Mouse (Mus musculus) heart, embryonic 10.5 days (tissue): Measurements from ENCODE around the gene Bicral. TPM values are rescaled to one million over a fixed set of nuclear protein-coding genes. Genes with fewer than 3 reads are reported as not detected.
"Not testable (repeated sequence)": the region's sequence is repeated elsewhere in the genome, so short reads cannot be mapped to it uniquely, and the experiment has no call there.

Source experiments
- DNase-seq: peaks from one replicate; pipeline ENCODE4 v3.0.0-alpha.2; 2017; ENCODE audit warnings: low spot score
- H3K27ac ChIP-seq: fragments of 300-500 bp; sonication (generic); 2 replicates; pipeline ENCODE4 v1.5.1; 2016; ENCODE audit warnings: mild to moderate bottlenecking
- H3K27me3 ChIP-seq: fragments of 300-500 bp; sonication (generic); 2 replicates; pipeline ENCODE4 v1.6.1; 2016; ENCODE audit warnings: mild to moderate bottlenecking; ENCODE audit not compliant: poor library complexity, insufficient read depth, severe bottlenecking
- H3K36me3 ChIP-seq: fragments of 300-500 bp; sonication (generic); 2 replicates; pipeline ENCODE4 v1.6.1; 2016; ENCODE audit warnings: mild to moderate bottlenecking, moderate library complexity
- H3K4me1 ChIP-seq: fragments of 300-500 bp; sonication (generic); 2 replicates; pipeline ENCODE4 v1.6.1; 2016; ENCODE audit warnings: mild to moderate bottlenecking
- H3K4me3 ChIP-seq: fragments of 300-500 bp; sonication (generic); 2 replicates; pipeline ENCODE4 v1.5.1; 2016; ENCODE audit warnings: mild to moderate bottlenecking, moderate library complexity
- H3K9me3 ChIP-seq: fragments of 300-500 bp; sonication (generic); 2 replicates; pipeline ENCODE4 v1.6.1; 2016; ENCODE audit warnings: mild to moderate bottlenecking, moderate library complexity
- WGBS: fragments of 180-500 bp; shearing (Covaris S2); methylation state at CpG from one replicate; pipeline ENCODE4 v1.1.7; 2016; 5-methylcytosine and 5-hydroxymethylcytosine counted together
- polyA plus RNA-seq: library from polyadenylated mRNA; unstranded; fragments of >200 nt; fragmentation: Nextera tagmentation; extraction: Ambion mirVana; gene quantifications from 2 replicates; pipeline ENCODE4 v1.2.1, GENCODE M21; 2016

Bicral gene
- polyA plus RNA-seq, 1 experiment from 2014 or later: 3.3 TPM

DNA sequence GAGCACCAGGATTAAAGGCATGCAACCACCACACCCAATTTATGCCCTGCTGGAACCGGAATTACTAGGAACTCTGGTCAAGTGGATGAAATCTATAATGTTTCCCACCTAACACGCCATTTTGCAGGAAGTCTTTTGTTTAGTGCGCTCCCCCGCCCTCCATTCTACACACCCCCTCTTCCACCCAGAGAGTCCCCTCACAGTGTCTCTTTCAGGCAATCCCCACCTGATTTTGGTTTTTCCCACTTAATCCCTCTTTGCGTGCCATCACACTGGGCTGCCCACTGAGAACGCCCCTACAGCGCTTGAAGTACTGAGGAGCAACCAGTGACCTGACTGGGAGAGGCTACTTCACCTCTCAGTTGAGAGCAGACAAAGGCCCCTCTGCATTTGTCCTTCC lies 11.1 kb downstream of the Bicral start:
- Histone ChIP-seq H3K4me3 (no peak overlapping the region), H3K27ac (no peak overlapping the region), H3K9me3 (no peaks in the 10 kb centered on the region), H3K36me3 (peaks cover 3% of the 10 kb centered on the region; the same call in 1 of the 2 replicates), H3K27me3 (no peaks in the 10 kb centered on the region), H3K4me1 (peaks cover 11% of the 10 kb centered on the region; the same call in 1 of the 2 replicates)
- 93% methylated on average over 7 of the region's 7 CpGs for WGBS
- DNase-seq: no peak

DNA sequence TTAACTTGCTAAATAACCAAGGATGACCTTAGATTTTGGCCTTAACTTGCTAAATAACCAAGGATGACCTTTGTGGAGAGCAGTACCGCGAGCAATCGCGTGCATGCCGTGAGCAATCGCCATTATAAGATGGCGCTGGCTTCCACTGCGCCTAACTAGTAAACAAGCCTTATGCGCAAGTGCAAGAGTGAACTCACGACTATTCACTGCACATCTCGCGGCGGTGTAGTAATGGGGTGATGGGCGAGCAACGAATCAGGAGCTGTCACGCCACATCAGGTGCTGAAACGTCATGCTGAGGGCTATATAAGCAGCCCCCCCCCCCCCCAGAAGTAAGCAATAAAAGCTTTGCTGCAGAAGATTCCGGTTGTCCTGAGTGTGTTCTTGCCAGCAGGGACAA lies 11.7 kb downstream of the Bicral start:
- not testable (repeated sequence) for H3K27me3 ChIP-seq, H3K4me3 ChIP-seq, H3K36me3 ChIP-seq, H3K9me3 ChIP-seq, DNase-seq, H3K27ac ChIP-seq
- peaks cover 11% of the 10 kb centered on the region; the same call in 1 of the 2 replicates for H3K4me1 ChIP-seq
- 93% methylated on average over 18 of the region's 18 CpGs for WGBS

DNA sequence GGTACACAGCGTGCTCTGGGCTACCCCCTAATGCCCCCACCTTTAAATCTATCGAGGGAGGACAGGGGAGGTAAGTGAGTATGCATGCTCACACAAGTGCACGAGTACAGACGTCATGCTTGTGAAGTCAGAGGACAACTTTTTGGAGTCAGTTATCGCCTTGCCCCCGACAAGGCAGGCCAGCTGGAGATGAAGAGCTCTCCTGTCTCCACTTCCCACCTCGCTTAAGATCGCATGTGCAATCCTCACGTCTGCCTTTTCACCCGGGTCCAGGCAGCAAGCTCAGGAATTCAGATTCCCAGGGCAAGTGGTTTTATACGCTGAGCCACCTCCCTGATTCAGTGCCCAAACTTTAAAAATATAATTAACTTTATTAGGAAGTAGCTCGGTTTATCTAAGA lies 13.0 kb downstream of the Bicral start:
- no peak overlapping the region for H3K27ac ChIP-seq
- WGBS: 74% methylated on average over 12 of the region's 12 CpGs
- peaks cover 11% of the 10 kb centered on the region; the same call in 1 of the 2 replicates for H3K4me1 ChIP-seq
- H3K4me3 ChIP-seq: no peak overlapping the region
- H3K9me3 ChIP-seq: no peaks in the 10 kb centered on the region
- DNase-seq: no peak
- 0 out of 2 replicates have a peak, but pooled peaks cover 3% of the 10 kb centered on the region for H3K36me3 ChIP-seq
- no peaks in the 10 kb centered on the region for H3K27me3 ChIP-seq

DNA sequence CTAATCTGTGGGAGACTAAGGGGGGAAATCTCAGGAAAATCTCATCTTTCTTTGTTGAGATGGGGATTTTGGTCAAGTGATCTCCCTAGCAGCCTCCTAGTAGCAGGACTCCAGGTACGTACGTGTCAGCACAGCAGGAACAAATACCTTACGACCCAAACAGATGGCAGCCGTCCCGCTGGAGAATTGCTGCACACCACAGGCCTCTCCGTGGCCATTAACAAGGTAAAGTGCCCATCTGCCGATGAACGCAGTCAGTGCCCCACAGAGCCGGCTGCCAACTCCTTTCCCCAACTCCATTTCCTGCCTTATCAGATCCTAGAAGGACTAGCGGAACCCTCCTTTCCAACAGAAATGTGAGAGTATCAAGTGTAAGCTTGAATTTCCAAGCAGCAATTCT lies 13.5 kb downstream of the Bicral start:
- Histone ChIP-seq H3K27ac (no peak overlapping the region), H3K4me1 (peaks cover 11% of the 10 kb centered on the region; the same call in 1 of the 2 replicates), H3K27me3 (no peaks in the 10 kb centered on the region), H3K36me3 (0 out of 2 replicates have a peak, but pooled peaks cover 3% of the 10 kb centered on the region), H3K4me3 (no peak overlapping the region), H3K9me3 (no peaks in the 10 kb centered on the region)
- DNase-seq: no peak
- 57% methylated on average over 10 of the region's 10 CpGs for WGBS

DNA sequence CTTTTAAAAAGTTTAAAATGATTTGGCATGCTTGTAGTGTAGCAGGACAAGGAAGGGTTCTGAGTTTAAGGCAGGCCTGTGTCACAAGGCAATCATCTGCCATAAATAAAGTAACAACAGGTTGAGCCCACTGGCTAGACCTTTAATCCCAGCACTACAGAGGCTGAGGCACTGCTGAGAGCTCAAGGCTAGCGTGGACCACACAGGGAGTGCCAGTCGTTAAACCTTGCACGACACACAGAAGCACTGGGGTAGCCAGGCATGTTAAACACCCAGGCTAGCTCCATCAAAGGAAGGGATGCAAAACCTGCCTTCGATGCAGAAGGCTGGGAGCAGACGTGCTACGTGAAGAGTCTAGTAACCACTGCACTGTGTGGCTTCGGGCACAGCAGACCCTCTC lies 14.6 kb downstream of the Bicral start:
- Histone ChIP-seq H3K9me3 (no peaks in the 10 kb centered on the region), H3K4me3 (no peak overlapping the region), H3K4me1 (peaks cover 8% of the 10 kb centered on the region; the same call in 1 of the 2 replicates), H3K27me3 (no peaks in the 10 kb centered on the region), H3K36me3 (0 out of 2 replicates have a peak, but pooled peaks cover 3% of the 10 kb centered on the region), H3K27ac (no peak overlapping the region)
- 74% methylated on average over 7 of the region's 7 CpGs for WGBS
- no peak for DNase-seq

DNA sequence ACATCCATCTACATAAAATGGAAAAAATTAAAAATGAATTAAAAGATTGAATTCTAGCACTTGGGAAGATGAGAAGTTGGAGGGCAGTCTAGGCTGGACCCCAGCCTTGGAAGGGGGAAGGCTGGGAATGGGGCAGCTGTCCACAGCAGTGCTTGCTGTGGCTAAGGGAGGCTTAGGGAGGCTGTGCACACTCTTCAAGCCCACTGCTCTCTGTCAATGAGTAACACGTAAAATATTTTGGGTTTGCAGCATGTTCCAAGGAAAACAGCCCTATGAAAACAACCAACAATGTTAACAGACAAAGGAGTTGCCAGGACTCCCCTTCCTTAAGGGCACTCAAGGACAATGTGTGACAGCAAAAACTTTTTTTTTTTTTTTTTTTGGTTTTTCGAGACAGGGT lies 15.3 kb downstream of the Bicral start:
- DNase-seq: no peak

DNA sequence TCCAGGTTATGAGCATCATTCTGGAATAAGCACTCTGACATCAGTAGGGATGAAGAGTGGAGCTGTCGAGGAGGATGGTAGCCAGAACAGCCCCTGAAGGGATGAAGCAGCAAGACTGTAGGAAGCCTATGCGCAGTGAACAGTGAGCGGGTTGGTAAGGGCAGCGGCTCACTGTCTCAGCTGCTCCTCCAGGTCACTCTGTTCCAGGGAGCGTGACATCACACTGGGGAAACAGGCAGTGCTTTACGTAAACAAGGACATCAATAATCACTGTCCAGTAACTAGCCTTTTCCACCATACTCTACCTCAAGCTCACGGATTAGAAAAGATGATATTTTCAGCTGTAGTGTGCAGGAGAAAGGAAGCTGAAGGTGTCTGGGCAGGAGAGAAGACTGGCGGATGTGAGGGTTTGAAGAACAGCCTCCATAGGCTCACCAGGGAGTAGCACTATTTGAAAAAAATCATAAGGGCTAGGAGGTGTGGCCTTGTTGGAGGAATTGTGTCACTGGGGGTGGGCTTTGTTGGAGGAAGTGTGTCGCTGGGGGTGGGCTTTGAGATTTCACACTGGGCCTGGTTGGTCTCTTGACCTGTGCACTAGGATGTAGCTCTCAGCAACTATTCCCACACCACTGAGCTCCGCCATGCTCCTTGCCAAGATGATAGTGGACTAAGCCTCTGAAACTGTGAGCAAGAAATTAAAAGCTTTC lies 17.8 kb downstream of the Bicral start:
- Histone ChIP-seq H3K4me3 (no peak overlapping the region), H3K27me3 (no peaks in the 10 kb centered on the region), H3K27ac (no peak overlapping the region), H3K4me1 (peaks cover 8% of the 10 kb centered on the region; the same call in 1 of the 2 replicates), H3K36me3 (0 out of 2 replicates have a peak, but pooled peaks cover 3% of the 10 kb centered on the region), H3K9me3 (no peaks in the 10 kb centered on the region)
- 84% methylated on average over 10 of the region's 10 CpGs for WGBS
- no peak for DNase-seq

More for the DNA sequence above, 15.3 kb downstream of the Bicral start:
- Histone ChIP-seq H3K27ac (no peak overlapping the region), H3K4me1 (peaks cover 8% of the 10 kb centered on the region; the same call in 1 of the 2 replicates), H3K9me3 (no peaks in the 10 kb centered on the region), H3K36me3 (0 out of 2 replicates have a peak, but pooled peaks cover 3% of the 10 kb centered on the region), H3K4me3 (no peak overlapping the region), H3K27me3 (no peaks in the 10 kb centered on the region)
- WGBS: 65% methylated on average over 2 of the region's 2 CpGs

DNA sequence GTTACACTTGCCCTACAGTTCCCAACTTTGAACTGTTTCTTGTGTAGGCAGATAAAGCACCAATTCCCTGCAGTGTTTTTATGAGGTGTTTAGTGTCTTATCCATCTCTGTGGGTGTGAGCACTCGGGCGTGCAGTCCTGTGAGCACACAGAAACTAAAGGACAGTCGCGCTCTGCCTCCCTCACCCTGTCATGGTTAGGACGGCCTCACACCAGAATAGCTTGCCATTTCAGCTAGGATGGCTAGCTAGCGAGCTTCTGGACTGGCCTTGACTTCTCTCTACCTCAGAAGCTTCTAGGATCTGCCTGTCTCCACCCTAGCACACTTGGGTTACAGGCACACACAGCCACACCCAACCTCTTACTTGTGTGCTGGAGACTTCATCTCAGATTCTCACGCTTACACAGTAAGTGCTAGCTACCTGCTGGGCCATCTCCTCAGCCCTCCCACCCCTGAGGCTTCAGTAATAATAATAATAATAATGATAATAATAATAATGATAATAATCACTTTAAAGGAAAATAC lies 19.8 kb downstream of the Bicral start:
- Histone ChIP-seq H3K27me3 (no peaks in the 10 kb centered on the region), H3K36me3 (no peaks in the 10 kb centered on the region), H3K4me3 (no peak overlapping the region), H3K9me3 (no peaks in the 10 kb centered on the region), H3K4me1 (no peaks in the 10 kb centered on the region), H3K27ac (no peak overlapping the region)
- DNase-seq: no peak
- WGBS: 89% methylated on average over 7 of the region's 7 CpGs

DNA sequence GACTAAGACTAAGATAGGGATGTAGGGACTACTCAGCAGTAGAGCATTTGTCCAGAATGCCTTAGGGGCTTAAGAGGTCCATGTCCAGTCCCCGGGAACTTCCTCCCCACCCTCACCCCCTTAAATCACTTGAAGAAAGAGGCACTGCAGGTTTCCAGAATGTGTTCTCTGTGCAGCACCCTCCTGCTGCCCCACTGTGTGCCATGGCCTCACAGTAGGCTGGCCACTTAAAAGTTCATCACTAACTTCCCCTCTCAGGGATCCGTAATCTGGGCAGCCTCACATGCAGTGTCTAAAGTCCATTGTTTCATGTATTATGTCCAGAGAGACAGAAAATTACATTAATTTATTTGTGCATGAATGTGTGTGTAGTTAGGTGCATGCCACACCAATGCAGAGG lies 20.4 kb downstream of the Bicral start:
- H3K36me3 ChIP-seq: no peaks in the 10 kb centered on the region
- H3K27me3 ChIP-seq: no peaks in the 10 kb centered on the region
- H3K9me3 ChIP-seq: no peaks in the 10 kb centered on the region
- no peak for DNase-seq
- 88% methylated on average over 2 of the region's 2 CpGs for WGBS
- H3K4me1 ChIP-seq: no peaks in the 10 kb centered on the region
- H3K4me3 ChIP-seq: no peak overlapping the region
- no peak overlapping the region for H3K27ac ChIP-seq

DNA sequence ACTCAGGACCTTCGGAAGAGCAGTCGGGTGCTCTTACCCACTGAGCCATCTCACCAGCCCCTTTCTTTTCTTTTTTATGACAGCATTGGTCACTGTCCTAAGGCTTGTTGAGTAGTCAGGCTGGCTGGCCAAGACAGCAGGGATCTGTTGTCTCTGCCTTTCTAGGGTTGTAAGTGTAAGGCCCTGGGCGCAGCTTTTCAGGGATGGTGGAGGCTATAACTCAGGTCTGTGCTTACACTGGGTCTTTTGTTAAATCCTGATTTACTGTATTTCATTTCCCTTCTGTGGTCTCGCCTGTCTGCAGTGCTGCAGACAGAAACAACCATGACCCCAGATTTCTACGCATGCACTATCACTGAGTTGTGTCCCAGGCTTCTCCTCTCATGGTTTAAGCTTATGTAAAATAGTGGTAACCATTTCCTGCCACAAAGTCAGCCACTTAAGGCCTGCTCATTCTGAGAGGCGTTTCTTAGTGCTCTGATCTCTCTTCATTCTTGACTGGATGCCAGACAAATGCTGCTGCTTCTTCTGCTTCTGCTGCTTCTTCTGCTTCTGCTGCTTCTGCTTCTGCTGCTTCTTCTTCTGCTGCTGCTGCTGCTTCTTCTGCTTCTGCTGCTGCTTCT lies 23.1 kb downstream of the Bicral start:
- Histone ChIP-seq H3K27me3 (no peaks in the 10 kb centered on the region), H3K27ac (no peak overlapping the region), H3K9me3 (no peaks in the 10 kb centered on the region), H3K4me1 (peaks cover 4% of the 10 kb centered on the region; the same call in 1 of the 2 replicates), H3K36me3 (no peaks in the 10 kb centered on the region), H3K4me3 (no peak overlapping the region)
- no peak for DNase-seq
- WGBS: 89% methylated on average over 6 of the region's 6 CpGs

DNA sequence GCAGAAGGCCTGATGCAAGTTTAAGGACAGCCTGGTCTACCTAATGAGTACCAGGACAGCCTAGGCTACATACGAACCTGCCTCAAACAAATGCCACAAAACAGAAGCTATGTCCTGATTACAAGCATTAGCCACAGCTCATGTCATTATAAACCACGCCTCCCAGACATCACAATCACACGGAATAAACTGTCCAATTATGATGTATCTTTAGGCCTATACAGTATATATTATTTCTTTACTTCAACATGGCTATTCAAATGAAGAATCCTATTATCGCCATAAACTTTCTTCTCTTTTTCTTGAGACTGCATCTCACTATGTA lies 25.3 kb downstream of the Bicral start:
- Histone ChIP-seq H3K4me3 (no peak overlapping the region), H3K4me1 (peaks cover 4% of the 10 kb centered on the region; the same call in 1 of the 2 replicates), H3K27me3 (no peaks in the 10 kb centered on the region), H3K36me3 (peaks cover 13% of the 10 kb centered on the region), H3K9me3 (no peaks in the 10 kb centered on the region), H3K27ac (no peak overlapping the region)
- DNase-seq: no peak
- WGBS: 85% methylated on average over 4 of the region's 4 CpGs

DNA sequence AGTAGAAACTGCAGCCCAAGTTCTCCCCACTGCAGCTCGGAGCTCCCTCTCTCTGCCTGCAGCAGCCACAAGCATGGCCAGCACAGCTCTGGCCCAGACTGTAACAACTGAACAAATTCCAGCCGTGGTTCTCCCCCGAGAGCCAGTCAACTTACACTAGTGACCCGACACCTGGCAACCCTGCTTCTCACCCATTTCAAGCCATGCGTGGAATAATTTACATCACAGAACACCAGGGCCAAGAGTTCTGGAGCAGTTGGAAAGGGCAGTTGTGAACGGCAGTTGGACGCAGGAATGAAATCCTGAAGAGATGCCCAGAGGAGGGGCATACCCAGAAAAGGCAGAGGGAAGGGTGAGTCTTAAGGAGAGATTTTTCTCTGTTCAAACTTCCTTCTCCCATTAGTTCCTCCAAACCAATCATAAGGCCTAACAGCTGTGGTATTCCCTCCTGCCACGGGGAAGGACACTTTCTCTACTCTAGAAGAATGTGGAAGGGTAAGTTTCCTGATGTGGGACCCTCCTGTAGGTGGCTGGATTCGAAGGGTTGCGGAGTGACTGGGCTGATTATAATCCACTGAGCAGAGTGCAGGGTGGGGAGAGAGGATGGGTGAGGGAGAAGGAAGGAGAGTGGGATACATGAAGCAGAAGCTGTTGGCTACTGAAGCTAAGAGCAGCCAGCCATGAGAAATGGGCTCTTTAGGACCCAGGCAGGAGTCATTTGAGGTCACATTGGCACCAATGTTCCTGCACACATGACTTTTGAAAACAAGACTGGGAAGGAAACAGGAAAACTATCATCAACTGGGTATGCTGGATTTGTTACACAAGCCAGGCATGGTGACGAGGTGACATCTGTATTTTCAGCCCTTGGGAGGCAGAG lies 25.9 kb downstream of the Bicral start:
- H3K27ac ChIP-seq: no peak overlapping the region
- DNase-seq: no peak

More for the DNA sequence above, 25.9 kb downstream of the Bicral start:
- Histone ChIP-seq H3K4me3 (no peak overlapping the region), H3K27me3 (no peaks in the 10 kb centered on the region), H3K9me3 (no peaks in the 10 kb centered on the region), H3K4me1 (peaks cover 4% of the 10 kb centered on the region; the same call in 1 of the 2 replicates), H3K36me3 (peaks cover 19% of the 10 kb centered on the region)
- WGBS: 76% methylated on average over 11 of the region's 11 CpGs
